Mouse (Mus musculus): Measurements from ENCODE around the gene Unc119b. TPM values are rescaled to one million over a fixed set of nuclear protein-coding genes. Genes with fewer than 3 reads are reported as not detected.
"Not testable (repeated sequence)": the region's sequence is repeated elsewhere in the genome, so short reads cannot be mapped to it uniquely, and the experiment has no call there.

Gene Unc119b
- total RNA-seq (2021), result 10 to 100 TPM; 23.4 to 28.1 TPM
- long read RNA-seq, experiment 1, transcript Unc119b-201 (5 exons, 3,659 nt), result major isoform, 39 of 43 reads
- long read RNA-seq, experiment 1, partial matches to known transcripts, result 1 of 43 reads
- long read RNA-seq, experiment 1, other reads (novel, unspliced or antisense), result 3 of 43 reads
- long read RNA-seq, experiment 2, transcript Unc119b-201 (5 exons, 3,659 nt), result major isoform, 58 of 68 reads
- long read RNA-seq, experiment 2, partial matches to known transcripts, result 2 of 68 reads
- long read RNA-seq, experiment 2, other reads (novel, unspliced or antisense), result 8 of 68 reads

DNA sequence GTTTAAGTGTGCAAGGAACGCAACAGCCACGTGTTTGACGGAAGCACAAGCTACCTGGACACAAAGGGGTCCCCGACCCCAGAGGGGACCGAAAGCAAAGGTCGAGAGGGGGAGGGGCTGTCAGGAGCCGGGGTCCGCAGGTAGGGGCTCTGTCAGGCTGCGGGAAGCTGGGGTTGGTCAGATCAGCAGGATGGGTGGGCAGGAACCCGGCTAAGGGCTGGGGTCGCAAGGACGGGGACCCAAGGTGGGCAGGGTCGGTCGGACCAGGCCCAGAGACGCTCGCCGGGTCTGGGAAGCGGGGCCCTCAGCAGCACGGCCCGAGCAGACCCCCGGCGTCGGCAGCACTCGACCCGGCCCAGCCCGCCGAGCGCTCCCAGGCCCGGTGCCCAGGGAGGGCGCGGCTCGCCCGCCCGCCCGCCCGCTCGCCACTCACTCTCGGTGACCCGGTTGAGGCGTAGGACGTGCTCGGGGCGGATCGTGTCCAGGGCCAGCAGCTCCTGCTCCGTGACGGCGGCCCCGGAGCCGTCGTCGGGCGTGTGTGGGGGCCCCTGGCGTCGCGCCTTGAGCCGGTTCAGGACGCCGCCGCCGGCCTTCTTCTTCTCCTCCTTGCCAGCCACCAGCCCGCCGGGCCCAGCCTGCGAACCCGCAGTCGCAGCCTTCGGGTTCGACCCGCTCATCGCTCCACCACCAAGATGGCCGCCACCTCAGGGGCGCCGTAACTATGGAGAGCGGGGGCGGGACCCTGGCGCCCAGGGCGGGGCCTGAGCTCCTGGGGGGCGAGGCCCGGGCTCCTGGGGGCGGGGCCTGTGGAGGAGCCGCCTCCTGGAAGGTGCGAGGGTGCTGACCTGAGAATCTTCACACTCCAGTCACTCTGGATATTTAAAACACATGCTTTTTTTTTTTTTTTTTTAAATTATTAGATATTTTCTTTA is at the start of gene Unc119b:
Unc119b (minus strand) TSS at position 742 of the 932 bp plus-strand sequence.
- peak; percentile 77 to 86 for DNase-seq (ENCODE audit: low spot score in 2 of 2)
- intact Hi-C loops (cut with DNase I), result no loop called here

DNA sequence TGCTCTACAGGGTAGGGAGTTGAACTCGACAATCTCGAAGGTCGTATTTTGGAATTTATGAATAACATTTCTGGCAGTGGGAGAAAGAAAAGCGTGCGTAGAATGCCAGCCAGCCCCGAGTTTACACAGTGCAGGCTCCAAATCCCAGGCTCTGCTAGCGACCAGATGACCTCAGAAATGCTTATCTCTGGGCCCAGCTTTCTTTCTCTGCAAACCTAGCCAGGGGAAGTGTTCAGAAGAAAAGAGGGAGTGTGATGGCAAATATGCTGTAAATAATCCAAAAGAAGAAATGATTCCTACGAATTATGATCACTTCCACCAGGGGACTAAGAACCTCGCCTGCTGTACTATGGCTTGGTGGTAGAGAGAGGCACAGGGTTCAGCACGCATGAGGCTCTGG is 48.7 kb upstream of the Unc119b start:
- DNase-seq (ENCODE audit: low spot score in 2 of 2), result no peak
- intact Hi-C loops (cut with DNase I), result no loop called here

DNA sequence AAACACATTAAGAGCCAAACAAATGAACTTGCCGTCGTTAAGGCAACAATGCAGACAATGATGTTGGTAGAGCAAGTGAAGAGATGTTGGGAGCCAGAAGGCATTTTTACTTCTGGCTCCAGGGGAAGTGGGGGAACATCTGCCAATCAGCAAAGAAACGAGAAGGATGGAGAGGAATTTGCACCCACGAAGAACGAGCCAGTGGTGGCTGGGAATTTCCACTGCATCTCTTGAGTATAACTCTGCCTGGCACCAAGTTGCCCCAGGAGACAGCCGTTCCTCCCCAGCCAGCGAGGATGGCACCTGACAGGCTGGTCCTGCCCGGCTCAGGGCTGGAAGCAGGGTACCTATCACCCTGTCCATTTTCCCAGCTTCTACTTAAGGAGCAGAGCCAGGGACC is 48.1 kb upstream of the Unc119b start:
- intact Hi-C loops (cut with DNase I), result no loop called here
- DNase-seq (ENCODE audit: low spot score in 2 of 2), result no peak

DNA sequence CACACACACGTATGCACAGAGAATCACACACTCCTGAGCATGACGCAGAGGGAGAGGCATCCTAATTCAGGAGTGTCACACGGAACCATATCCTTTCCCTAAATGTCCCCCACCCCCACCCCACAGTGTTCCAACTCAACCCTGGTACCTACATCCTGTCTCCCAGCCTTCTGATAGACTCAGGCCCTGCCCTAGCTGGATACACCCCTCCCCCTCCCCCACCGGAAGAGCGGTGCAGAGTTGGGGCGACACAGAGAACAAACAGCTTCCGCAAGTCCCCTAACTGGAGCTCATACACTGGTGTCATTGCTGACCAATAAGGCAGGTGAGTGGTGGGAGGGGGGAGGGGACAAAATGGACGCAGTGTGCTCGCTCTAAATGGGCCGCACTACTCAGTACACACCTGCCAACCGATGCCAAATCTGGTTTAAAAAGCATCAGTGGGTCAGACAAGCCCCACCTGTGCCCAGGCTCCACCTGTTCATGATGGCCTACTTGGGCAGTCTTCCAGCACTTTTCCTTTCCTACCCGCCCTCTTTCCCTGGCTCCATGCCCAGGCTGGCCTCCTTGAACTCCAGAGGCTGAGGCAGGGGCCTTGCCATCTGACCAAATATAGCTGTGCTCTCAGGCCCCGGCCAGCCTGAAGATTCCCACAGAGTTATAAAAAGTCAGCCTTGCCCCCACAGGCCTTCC is 46.6 kb upstream of the Unc119b start:
- intact Hi-C loops (cut with DNase I), result no loop called here
- DNase-seq (ENCODE audit: low spot score in 2 of 2), result no peak

DNA sequence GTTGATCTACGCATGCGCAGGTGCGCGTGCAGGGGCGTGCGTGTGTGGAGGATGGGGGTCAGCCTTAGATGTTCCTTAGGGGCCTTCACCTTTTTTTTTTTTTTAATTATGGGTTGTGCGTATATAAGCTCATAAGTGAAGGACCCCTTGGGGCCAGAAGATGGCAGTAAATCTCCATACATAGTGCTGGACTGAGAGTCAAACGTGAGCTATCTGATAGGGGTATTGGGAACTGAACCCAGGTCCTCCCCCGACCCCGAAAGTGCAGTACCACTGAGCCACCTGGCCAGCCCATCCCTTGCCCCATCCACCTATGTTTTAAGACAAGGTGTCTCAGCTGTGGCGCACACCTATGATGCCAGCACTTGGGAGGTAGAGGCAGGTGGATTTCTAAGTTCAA is 44.8 kb upstream of the Unc119b start:
- DNase-seq (ENCODE audit: low spot score in 2 of 2), result no peak
- intact Hi-C loops (cut with DNase I), result no loop called here

DNA sequence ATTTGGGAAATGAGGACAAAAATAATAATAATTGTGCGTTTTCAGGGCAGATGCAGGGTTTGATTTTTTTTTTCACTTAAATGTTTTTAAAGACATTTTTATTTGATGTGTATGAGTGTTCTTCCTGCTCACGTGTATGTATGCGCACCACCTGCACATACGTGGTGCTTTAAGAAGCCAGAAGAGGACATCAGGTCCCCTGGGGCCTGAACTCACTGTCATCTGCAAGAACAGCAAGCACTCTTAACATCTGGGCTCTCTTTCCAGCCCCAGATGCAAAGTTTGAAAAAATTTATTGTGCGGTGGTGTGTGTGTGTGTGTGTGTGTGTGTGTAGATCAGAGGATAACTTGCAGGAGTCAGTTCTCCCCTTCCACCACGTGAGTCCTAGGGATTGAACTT is 43.1 kb upstream of the Unc119b start:
- DNase-seq (ENCODE audit: low spot score in 2 of 2), result no peak
- intact Hi-C loops (cut with DNase I), result no loop called here

DNA sequence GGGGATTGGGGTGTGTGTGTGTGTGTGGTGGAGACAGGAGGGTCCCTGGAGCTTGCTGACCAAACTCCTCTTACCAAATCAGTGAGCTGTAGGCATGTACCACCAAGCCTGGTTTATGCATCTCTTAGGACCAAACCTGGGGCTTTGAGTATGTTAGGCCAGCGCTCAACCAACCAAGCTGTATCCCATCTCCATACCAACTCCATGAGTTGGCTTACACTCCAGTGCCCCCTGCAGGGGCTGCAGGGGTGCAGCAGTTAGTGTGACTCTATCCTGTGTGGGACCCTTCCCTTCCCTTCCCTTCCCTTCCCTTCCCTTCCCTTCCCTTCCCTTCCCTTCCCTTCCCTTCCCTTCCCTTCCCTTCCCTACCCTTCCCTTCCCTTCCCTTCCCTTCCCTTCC is 39.8 kb upstream of the Unc119b start:
- intact Hi-C loops (cut with DNase I), result no loop called here
- no peak for DNase-seq (ENCODE audit: low spot score in 2 of 2)

DNA sequence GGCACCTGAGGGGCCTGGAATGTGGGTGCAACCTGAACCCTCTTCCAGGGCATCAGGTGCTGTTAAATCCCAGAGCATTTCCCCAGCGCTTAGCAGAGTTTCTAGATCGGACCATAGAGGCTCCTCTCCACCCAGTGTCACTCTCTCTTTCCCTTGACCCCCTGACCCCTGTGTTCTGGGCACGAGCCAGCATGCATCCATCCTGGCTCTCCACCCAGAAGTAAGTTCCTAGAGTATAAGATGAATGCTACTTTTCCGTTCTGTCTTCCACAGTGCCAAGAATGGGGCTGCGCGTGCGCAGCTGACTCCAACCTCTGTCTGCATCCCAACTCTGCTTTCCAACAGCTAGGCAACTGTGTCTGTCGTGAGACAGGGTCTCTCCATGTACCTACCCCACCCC is 35.4 kb upstream of the Unc119b start:
- no peak for DNase-seq (ENCODE audit: low spot score in 2 of 2)
- intact Hi-C loops (cut with DNase I), result no loop called here

DNA sequence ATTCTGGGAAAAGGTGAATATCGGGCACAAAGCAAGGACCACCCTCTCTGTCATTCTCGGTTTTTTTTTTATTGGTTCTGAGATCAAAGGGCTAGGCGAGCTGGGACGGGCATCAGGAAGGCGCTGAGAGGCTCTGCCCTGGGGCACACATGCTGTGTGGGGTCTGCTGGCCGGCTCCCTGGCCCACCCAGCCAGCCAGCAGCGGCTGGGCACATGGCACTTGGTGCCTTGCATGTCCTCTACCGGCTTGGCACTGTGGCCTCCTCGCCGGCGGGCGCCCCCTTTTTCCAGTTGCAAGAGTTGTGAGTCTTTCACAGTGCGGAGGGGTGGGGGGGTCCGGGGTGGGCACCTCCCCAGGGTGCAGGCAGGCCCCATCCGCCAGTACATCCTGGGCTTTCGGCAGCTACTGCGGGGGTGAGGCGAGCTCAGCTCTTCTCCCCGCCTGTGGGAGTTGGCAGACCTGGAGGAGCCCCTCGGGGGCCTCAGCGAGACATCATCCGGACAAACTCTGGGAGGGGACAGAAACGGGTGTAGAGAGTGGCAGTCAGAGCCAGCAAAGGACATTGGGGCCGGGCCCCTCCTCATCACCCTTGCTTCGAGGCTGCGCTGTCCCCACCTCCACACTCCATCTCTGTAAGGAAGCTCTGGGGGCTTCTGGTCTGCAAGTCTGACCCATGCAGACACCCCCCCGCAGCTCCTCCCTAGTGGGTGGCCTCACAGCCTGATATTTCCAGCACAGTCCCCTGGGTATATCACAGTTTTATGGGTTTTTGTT is 34.1 kb upstream of the Unc119b start:
- no peak for DNase-seq (ENCODE audit: low spot score in 2 of 2)
- intact Hi-C loops (cut with DNase I), result loop anchor here (10.0 kb wide), 1 partner anchor 194 kb away; the partner anchor contains the start of gene Hnf1a

DNA sequence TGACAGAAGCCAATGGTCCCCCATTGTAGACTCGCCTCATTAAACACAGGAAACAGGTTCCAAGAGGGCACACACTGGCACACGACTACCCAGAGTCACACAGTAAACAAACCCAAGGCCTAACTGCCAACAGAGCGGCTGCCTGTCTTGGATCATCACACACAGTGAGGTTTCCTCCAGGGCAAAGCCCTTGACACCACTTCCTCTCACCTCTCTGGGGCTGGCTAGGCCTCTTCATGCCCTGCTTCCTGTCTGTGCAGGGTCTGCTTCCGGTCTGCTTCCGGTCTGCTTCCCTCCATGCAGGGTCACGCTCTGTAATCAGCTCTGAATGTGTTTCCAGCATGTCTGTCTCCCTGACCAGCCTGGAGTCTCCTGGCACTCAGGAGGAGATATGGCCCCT is 32.6 kb upstream of the Unc119b start:
- DNase-seq (ENCODE audit: low spot score in 2 of 2), result no peak
- intact Hi-C loops (cut with DNase I), result loop anchor here (10.0 kb wide), 1 partner anchor 193 kb away; the partner anchor contains the start of gene Hnf1a

DNA sequence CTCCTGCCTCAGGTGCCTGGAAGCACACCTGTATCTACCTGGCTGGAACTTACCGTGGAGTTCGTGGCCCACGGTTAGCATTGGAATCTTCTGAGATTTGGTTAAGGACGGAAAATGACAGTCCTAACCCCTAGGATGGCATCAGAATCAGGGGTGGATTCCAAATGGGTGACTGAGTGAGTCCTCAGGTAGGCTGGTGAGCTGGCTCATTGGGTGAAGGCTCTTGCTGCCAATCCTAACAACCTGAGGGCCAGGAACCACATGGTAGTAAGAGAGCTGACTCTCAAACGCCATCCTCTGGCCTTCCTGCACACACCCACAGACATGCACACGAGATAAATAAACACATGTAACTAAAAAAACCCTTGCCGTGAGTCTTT is 32.0 kb upstream of the Unc119b start:
- intact Hi-C loops (cut with DNase I), result loop anchor here (10.0 kb wide), 1 partner anchor 192 kb away; the partner anchor contains the start of gene Hnf1a
- no peak for DNase-seq (ENCODE audit: low spot score in 2 of 2)

DNA sequence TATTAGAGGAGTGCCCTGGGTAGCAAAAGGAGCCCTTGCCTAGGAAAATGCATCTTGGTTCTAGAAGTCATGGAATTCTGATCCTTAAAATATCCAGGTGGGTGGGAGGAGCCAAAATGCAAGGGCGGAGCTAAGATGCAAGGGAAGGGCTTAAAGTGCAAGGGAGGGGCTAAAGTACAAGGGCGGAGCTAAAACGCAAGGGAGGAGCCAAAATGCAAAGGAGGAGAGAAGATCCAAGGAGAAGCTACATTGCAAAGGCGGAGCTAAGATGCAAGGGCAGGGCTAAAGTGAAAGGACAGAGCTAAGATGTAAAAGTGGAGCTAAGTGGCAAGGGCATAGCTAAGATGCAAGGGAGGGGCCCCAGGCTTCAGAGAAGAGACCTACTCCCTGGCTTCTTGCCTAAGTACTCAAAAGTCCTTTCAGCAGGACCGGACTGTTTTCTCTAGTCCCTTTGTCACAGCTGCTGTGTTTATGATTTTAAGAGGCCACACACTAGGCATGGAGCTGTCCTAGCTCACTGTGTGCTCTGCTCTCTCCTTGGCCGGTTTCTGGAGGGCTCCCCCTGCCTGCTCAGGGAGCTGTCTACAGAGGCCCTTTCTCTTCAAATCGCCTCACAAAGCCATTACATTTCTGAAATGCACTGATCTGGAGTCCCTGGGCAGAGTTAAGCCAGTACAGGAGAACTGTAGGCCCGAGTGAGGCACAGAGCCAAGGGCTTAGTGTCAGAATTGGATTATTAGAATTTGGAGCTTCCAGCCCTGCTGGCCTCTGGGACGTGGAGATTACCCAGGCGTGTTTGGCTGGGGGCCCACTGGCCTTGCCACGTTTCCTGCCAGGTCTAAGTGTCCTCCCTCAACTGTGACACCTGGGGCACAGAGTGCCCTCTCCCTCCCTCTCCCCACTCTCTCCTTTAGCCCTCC is 31.4 kb upstream of the Unc119b start:
- intact Hi-C loops (cut with DNase I), result loop anchor here (10.0 kb wide), 1 partner anchor 191 kb away; the partner anchor contains the start of gene Hnf1a
- DNase-seq (ENCODE audit: low spot score in 2 of 2), result no peak

DNA sequence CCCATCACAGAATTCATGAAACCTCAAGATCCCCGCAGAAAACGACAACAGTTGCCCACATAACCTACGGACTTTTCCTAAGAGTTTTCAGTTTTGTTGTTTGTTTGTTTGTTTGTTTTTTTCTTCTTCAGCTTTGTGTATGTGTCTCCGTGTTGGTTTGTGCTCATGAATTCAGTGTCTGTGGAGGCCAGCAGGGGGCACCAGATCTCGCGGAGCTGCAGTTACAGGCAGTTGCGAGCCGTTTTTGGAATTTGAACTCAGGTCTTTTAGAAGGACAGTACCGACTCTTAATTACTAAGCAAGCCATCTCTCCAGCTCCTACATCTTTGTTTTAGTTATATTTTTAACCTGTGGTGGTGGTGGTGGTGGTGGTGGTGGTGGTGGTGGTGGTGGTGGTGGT is 30.6 kb upstream of the Unc119b start:
- intact Hi-C loops (cut with DNase I), result loop anchor here (10.0 kb wide), 1 partner anchor 191 kb away; the partner anchor contains the start of gene Hnf1a
- DNase-seq (ENCODE audit: low spot score in 2 of 2), result no peak

DNA sequence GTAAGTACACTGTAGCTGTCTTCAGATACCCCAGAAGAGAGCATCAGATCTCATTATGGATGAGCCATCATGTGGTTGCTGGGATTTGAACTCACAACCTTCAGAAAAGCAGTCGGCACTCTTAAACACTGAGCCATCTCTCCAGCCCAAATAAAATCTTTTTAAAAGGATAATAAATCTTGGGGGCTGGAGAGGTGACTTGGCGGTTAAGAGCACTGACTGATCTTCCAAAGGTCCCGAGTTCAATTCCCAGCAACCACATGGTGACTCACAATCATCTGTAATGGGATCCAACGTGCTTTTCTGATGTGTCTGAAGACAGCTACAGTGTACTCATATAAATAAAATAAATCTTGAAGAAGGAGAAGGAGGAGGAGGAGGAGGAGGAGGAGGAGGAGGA is 29.7 kb upstream of the Unc119b start:
- intact Hi-C loops (cut with DNase I), result loop anchor here (5.0 to 10.0 kb wide), 2 partner anchors 37 to 190 kb away; partner anchors contain the start of gene Hnf1a
- not testable (repeated sequence) for DNase-seq (ENCODE audit: low spot score in 2 of 2)

DNA sequence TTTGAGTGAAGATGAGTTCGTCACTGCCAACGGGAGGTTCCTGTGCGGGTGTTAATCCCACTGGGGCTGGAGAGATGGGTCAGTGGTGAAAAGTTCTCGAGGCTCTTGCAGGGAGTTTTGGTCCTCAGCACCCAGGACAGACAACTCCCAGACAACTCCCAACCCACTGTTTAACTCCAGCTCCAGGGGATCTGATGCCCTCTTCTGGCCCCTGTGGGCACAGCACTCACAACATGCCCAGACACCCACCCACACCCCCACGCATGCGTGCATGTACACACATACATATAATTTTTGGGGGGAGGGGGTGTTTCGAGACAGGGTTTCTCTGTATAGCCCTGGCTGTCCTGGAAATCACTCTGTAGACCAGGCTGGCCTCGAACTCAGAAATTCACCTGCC is 28.8 kb upstream of the Unc119b start:
- intact Hi-C loops (cut with DNase I), result loop anchor here (5.0 to 10.0 kb wide), 2 partner anchors 36 to 189 kb away; partner anchors contain the start of gene Hnf1a
- DNase-seq (ENCODE audit: low spot score in 2 of 2), result peak; percentile 67 to 77

DNA sequence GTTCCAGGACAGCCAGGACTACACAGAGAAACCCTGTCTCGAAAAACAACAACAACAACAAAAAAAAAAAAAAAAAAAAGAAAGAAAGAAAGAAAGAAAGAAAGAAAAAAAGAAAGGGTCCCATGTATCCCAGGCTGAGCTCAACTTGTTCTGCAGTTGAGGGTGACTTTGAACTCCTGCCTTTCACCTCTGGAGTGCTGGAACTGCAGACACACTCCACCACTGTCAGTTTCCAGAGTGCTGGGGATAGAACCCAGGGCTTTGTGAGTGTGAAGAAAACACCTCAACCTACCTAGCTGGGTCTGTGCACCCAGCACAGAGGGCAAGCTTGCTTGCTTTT is 27.1 kb upstream of the Unc119b start:
- not testable (repeated sequence) for DNase-seq (ENCODE audit: low spot score in 2 of 2)
- intact Hi-C loops (cut with DNase I), result loop anchor here (5.0 to 10.0 kb wide), 2 partner anchors 35 to 187 kb away; partner anchors contain the start of gene Hnf1a

DNA sequence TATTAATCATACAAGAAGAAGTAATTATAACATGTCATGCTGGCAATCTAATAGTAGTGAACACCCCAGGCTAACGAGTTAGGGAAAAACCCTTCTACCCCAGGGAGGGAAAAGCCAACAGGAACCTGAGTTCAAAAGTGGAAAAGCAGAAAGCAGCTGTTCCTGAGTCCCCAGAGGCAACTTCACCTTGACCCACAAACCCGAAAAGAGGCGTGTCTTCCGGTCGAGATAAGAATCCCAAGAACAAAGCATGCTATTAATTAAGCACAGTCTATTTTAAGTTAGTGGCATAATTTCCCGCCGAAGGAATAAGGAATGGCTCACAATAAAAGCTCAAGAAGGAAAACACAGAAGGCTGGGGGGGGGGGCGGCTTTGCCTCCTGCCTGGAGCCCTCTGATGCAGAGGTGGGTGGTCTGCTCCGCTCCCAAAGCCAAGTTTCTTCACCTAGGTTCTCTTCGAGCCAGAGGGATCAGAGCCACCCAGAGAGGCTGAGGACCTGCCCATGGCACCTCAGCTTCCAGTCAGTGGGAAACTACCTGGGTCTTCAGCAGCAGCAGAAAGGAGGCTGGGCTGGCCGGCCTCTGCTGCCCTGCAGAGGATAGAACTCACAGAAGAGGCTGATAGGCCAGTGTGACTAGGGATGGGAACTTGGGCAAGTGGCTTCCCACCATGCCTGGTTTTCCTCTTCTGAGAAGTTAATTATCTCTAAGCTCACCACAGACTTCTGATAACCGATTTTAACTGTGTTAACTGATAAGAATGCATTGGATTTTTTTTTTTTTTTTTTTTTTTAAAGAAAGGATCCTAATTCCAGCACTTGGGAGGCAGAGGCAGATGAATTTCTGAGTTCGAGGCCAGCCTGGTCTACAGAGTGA is 26.5 kb upstream of the Unc119b start:
- intact Hi-C loops (cut with DNase I), result loop anchor here (5.0 to 10.0 kb wide), 2 partner anchors 34 to 187 kb away; partner anchors contain the start of gene Hnf1a
- DNase-seq (ENCODE audit: low spot score in 2 of 2), result no peak
